Mouse (Mus musculus): ENCODE measurements around the gene Olfr1151.

Olfr1151 gene

GRCm38 (mm10) chr2:87855562-87855961, at the start of gene Olfr1151:
Gene Olfr1151 (plus strand): TSS chr2:87855862.
- no peak for DNase-seq

DNA sequence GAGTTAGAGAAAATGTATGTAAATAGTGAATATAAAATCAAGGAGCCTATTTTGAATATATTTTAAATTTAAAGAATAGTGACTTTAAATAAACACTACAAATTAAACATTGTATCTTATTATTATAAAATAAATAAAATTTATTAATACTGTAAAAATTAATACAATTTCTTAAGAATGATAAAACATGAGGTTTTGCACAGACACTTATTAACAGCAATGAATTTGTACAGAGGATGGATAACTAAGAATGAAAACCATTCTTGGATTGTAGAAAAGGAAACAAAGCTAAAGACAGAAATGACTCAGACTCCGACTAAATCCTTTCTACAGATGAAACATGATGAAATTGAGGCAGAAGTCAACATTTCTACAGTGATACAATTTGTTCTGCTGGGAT, 46.1 kb upstream of the Olfr1151 start, which contains the start of gene Olfr1145:
Gene Olfr1145, plus strand, starts transcription at position 301 of the 400 bp plus-strand sequence.
- no peak for DNase-seq

DNA sequence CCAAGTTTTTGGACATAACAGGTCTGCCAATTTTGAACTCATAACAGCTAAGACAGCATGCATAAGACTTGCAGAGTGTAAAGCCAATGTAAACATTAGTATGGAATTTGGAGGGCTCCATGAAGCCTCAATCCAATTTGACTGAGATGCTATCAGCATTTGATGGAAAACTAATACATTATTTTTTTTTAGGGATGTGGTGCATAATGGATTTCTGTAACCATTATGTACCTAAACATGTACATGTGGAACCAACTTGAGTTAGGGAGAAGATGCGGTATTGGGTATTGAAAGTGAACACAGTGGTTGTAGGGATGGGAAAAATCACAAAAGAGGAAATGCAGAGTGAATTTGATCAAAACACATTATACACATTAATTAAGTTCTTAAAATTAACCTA, 25.4 kb upstream of the Olfr1151 start, which contains the start of gene Olfr1148:
Gene Olfr1148, plus strand, starts transcription at position 301 of the 400 bp plus-strand sequence.
- no peak for DNase-seq

GRCm38 (mm10) chr2:87843693-87844092, 12.0 kb upstream of the Olfr1151 start, which contains the start of gene Olfr1150-ps1:
Gene Olfr1150-ps1 (plus strand): TSS chr2:87843993.
- DNase-seq: no peak

GRCm38 (mm10) chr2:87866192-87866591, 10.5 kb downstream of the Olfr1151 start, which contains the start of gene Olfr1152:
Gene Olfr1152 (plus strand): TSS chr2:87866492.
- no peak for DNase-seq

DNA sequence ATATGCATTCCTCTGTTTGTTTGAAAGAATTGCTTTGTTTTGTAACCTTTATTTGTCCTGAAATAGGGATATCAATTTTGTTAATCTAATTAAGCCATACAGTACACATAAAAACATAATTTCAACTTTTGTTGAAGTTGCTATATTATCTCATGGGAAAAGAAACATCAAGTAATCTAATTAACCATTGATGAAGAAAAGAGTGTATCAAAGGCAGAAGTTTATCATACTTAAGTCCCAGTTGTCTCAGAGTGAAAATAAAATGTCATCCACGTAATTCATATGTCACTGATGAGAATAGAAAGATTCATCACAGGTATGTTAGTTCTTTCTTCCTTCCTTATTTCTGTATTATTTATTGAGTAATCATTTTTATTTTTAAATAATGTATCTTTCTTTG, 39.0 kb downstream of the Olfr1151 start, which contains the start of gene Olfr1153:
Gene Olfr1153, plus strand, starts transcription at position 301 of the 400 bp plus-strand sequence.
- no peak for DNase-seq

- no peak for DNase-seq
Measured at GRCm38 (mm10) chr2:87905066-87905465, 49.4 kb downstream of the Olfr1151 start, which contains the start of gene Olfr1154. Gene Olfr1154 (minus strand): TSS chr2:87905166.

Data from cerebellum, adult 18-20 months (tissue).